ENCODE assay signal across 8 mouse cellular contexts in the genomic region with DNA sequence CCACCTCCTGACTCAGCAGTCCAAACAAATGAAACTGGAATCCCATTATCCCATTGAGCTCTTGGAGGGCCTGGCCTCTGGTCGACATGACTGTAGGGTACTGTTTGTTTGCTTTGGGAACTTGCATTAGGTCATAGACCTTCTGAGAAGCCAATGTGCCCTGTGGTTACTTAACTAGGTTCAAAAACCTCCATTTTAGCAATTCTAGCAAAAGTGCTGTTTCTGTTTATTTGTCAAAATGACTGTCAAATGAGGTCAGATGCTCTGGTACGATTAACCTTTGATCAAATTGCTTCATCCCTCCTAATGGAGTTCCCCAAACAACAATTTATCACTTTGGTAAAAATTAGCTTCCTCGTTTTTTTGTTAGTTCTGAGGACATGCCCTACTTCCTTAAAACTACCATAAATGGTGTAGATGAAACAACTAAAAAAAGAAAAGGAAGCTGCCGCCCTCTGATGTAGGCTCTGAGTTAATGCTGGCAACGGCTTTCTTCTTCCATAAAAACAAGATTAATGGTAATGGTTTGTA. TPM values are rescaled to one million over a fixed set of nuclear protein-coding genes. Genes with fewer than 3 reads are reported as not detected.
DNase-seq lines count a peak whose midpoint lies in the region; ATAC-seq lines count a peak whose summit lies in the region.

No protein-coding gene starts in this region.

- no peak overlapping the region for H3K4me2 ChIP-seq in intestine, embryonic 15.5 days (replicated peaks)
- no peak overlapping the region for H3K4me2 ChIP-seq in lung, embryonic 15.5 days

- H3K4me3 ChIP-seq in intestine, embryonic 15.5 days (replicated peaks), result no peak overlapping the region
- no peak overlapping the region for H3K4me3 ChIP-seq in lung, embryonic 15.5 days

- 18% methylated on average over 5 of the region's 5 CpGs for WGBS in intestine, embryonic 15.5 days
- 19% methylated on average over 5 of the region's 5 CpGs for WGBS in lung, embryonic 15.5 days

- H3K4me1 ChIP-seq in intestine, embryonic 15.5 days (replicated peaks), result peaks cover 15% of the 10 kb centered on the region
- H3K4me1 ChIP-seq in lung, embryonic 15.5 days, result peaks cover 37% of the 10 kb centered on the region

- H3K27ac ChIP-seq in intestine, embryonic 15.5 days, result peak overlapping the region; percentile 76
- peak overlapping the region; percentile 73 for H3K27ac ChIP-seq in lung, embryonic 15.5 days

- H3K36me3 ChIP-seq in intestine, embryonic 15.5 days, result no peaks in the 10 kb centered on the region
- H3K36me3 ChIP-seq in lung, embryonic 15.5 days, result peaks cover 4% of the 10 kb centered on the region

- H3K9me3 ChIP-seq in intestine, embryonic 15.5 days, result no peaks in the 10 kb centered on the region
- no peaks in the 10 kb centered on the region for H3K9me3 ChIP-seq in lung, embryonic 15.5 days

- peak; percentile 33 to 79 for DNase-seq in adrenal gland, adult (ENCODE audit: inconsistent age in 2 of 2, low spot score in 1 of 2)
- no peak for DNase-seq in adrenal gland, postnatal 25 days
- DNase-seq in B cell, adult 2 months, result peak; percentile 47 to 49
- no peak for DNase-seq in ovary, adult 18-20 months (ENCODE audit: low spot score)
- DNase-seq in left cerebral cortex, adult 11 months (ENCODE audit: low spot score), result no peak

- H3K27me3 ChIP-seq in intestine, embryonic 15.5 days (replicated peaks), result no peaks in the 10 kb centered on the region
- H3K27me3 ChIP-seq in lung, embryonic 15.5 days, result no peaks in the 10 kb centered on the region

- no peak for ATAC-seq in intestine, embryonic 15.5 days
- ATAC-seq in lung, embryonic 15.5 days (ENCODE audit: borderline replicate concordance, extremely low read depth, low FRiP score, low TSS enrichment), result no peak
- ATAC-seq in cerebellum, adult (ENCODE audit: insufficient number of reproducible peaks, low FRiP score, low TSS enrichment), result no peak

- H3K9ac ChIP-seq in intestine, embryonic 15.5 days, result no peak overlapping the region
- no peak overlapping the region for H3K9ac ChIP-seq in lung, embryonic 15.5 days

RNA-seq across cellular contexts. Expression of a gene that starts 3.7 kb away (rescaled TPM):
- total RNA-seq in adrenal gland, postnatal 25 days (2021), result 711 and 722 TPM in 2 replicates
- polyA plus RNA-seq in intestine, embryonic 15.5 days (2015; fragmentation: Nextera tagmentation; extraction: Ambion mirVana), result 1,041 and 1,081 TPM in 2 replicates
- polyA plus RNA-seq in lung, embryonic 15.5 days (2015; fragmentation: Nextera tagmentation; extraction: Ambion mirVana), result 654 and 708 TPM in 2 replicates

RNA-seq across cellular contexts. Expression of a gene that starts 5.3 kb away (rescaled TPM):
- 113 and 114 TPM in 2 replicates for total RNA-seq in adrenal gland, postnatal 25 days (2021)
- 82.5 and 89.1 TPM in 2 replicates for polyA plus RNA-seq in intestine, embryonic 15.5 days (2015; fragmentation: Nextera tagmentation; extraction: Ambion mirVana)
- polyA plus RNA-seq in lung, embryonic 15.5 days (2015; fragmentation: Nextera tagmentation; extraction: Ambion mirVana), result 99.6 and 107 TPM in 2 replicates

RNA-seq across cellular contexts. Expression of a gene that starts 36.4 kb away (rescaled TPM):
- total RNA-seq in adrenal gland, postnatal 25 days (2021), result 38.9 and 49.8 TPM in 2 replicates
- 34.1 and 37.1 TPM in 2 replicates for polyA plus RNA-seq in intestine, embryonic 15.5 days (2015; fragmentation: Nextera tagmentation; extraction: Ambion mirVana)
- 29.6 and 35.5 TPM in 2 replicates for polyA plus RNA-seq in lung, embryonic 15.5 days (2015; fragmentation: Nextera tagmentation; extraction: Ambion mirVana)

RNA-seq across cellular contexts. Expression of a gene that starts 36.4 kb away (rescaled TPM):
- total RNA-seq in adrenal gland, postnatal 25 days (2021), result 358 and 378 TPM in 2 replicates
- 422 and 453 TPM in 2 replicates for polyA plus RNA-seq in intestine, embryonic 15.5 days (2015; fragmentation: Nextera tagmentation; extraction: Ambion mirVana)
- polyA plus RNA-seq in lung, embryonic 15.5 days (2015; fragmentation: Nextera tagmentation; extraction: Ambion mirVana), result 484 and 512 TPM in 2 replicates

RNA-seq across cellular contexts. Expression of a gene that starts 45.7 kb away (rescaled TPM):
- 5.2 and 7.0 TPM in 2 replicates for total RNA-seq in adrenal gland, postnatal 25 days (2021)
- 20.9 and 23.2 TPM in 2 replicates for polyA plus RNA-seq in intestine, embryonic 15.5 days (2015; fragmentation: Nextera tagmentation; extraction: Ambion mirVana)
- 19.7 and 20.5 TPM in 2 replicates for polyA plus RNA-seq in lung, embryonic 15.5 days (2015; fragmentation: Nextera tagmentation; extraction: Ambion mirVana)

Comparison
In these comparisons a context has a peak if more than half of its experiments do, and no peak if none do; other contexts are left out.
1. DNase-seq: peak in adrenal gland, adult (2 of 2) and B cell, adult 2 months (2 of 2); none in adrenal gland, postnatal 25 days (single experiment), ovary, adult 18-20 months (single experiment) and left cerebral cortex, adult 11 months (single experiment).